Mouse (Mus musculus) kidney, adult 11 months (tissue): ENCODE results near the gene Sars2.
"Not testable (repeated sequence)": the region's sequence is repeated elsewhere in the genome, so short reads cannot be mapped to it uniquely, and the experiment has no call there.

Source experiments
- DNase-seq: peaks from one replicate; pipeline ENCODE4 v3.0.0; 2022

The Sars2 gene

DNA sequence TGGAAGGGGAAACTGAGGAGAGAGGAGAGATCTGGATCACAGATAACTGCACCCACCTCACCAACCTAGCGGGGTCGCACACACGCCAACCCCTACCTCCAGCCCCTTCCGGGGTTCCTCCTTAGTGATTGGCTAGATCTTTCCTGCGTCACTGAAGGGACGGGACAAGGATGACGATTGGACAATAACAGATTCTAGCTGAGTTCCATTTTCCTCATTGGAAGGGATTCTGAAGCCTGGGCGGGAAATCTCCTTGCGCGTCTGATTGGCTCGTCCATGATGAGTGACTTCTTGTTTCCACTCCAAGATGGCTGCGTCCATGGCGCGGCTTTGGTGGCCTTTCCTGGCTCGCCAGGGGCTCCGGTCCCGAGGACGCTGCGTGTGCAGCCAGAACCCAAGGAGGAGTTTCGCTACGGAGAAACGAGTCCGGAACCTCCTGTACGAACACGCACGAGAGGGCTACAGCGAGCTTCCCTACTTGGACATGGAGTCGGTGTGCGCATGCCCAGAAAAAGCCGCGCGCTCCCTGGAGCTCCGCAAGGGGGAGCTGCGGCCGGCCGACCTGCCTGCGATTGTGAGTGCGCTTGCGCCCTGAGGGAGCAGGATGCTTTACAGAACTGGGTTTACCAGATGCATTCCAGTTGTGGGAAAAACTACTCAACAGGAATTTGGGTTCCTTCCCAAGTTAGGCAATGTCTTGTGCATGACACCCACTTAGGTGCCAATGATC, at the start of gene Sars2, which contains the start of gene Mrps12:
Gene Sars2 (plus strand): TSS at position 284 of the 730 bp plus-strand sequence.
Gene Mrps12 (minus strand): TSS at position 112 of the 730 bp plus-strand sequence.
- peak; percentile 98 for DNase-seq

DNA sequence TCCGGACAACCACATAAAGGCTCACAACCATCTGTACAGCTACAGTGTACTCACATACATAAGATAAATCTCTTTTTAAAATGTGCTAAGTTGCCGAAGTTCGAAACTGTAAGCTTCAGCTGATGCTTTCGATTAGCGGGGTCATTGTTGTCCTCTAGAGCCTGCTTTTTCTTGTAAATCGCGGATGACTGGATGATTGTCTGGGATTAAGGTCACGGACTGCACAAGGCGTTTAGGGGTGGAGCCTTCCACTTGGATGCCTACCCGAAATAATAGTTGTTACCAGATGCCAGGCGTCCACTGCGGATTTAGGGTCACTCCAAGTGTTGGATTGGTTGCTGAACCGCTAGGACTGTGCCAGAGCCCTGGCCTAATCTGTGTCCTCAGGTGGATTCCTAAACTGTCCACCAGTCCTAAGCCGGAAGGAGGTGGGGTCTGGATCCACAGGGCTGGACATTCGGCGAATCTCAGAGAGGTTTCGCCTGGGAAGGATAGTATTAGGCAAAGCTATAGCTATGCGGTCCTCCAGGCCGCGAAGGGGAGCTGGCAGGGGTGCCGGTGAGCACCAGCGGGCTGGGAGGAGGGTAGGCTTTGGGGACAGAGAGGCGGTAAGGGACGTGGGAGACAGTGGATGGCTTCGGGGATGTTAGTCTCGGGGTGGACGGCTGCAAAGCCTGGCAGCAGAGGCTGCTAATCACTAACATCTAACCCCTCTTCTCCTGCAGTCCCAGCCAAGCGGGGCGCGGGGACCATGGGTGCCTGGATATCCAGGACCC, 49.1 kb upstream of the Sars2 start, which contains the start of gene Fbxo27:
Gene Fbxo27 (plus strand): TSS at position 305 of the 776 bp plus-strand sequence.
- peak; percentile 6 for DNase-seq

DNA sequence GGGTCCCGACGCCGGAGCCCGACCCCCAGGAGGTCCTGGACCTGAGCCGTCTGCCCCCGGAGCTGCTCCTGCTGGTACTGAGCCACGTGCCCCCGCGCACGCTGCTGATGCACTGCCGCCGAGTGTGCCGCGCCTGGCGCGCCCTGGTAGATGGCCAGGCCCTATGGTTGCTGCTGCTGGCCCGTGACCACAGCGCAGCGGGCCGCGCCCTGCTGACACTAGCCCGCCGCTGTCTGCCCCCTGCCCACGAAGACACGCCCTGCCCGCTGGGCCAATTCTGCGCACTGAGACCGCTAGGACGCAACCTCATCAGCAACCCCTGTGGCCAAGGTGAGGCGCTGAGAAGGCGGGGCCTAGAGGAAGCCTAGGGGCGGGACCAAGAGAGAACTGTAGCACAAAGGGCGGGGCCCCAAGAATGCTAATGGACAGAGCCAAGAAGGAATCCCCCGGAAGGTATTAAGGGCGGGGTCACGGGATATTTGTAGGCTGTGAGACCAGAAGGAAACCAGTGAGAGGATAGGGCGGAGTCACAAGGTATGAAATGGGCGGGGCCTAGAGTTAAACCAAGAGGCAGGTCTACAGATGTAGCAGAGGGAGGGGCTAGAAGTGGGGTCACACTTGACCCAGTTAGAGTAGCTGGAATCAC, 48.3 kb upstream of the Sars2 start:
- peak; percentile 82 for DNase-seq

DNA sequence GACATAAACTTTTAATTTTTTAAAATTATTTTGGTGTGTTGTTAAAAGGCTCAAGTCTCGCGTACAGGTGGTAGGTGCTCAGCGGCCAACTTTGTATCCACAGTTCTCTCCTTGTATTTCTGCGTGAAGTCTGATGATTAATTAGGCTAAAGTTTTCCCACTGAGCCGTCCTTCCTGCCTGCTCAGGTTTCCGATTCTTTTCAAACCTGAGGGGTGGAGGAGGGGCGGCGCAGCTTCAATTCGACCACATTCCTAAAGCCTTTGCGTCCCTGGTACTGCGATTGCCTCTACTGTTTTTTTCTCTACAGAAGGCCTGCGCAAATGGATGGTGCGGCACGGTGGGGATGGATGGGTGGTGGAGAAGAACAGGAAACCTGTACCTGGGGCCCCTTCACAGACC, 47.4 kb upstream of the Sars2 start:
- no peak for DNase-seq

DNA sequence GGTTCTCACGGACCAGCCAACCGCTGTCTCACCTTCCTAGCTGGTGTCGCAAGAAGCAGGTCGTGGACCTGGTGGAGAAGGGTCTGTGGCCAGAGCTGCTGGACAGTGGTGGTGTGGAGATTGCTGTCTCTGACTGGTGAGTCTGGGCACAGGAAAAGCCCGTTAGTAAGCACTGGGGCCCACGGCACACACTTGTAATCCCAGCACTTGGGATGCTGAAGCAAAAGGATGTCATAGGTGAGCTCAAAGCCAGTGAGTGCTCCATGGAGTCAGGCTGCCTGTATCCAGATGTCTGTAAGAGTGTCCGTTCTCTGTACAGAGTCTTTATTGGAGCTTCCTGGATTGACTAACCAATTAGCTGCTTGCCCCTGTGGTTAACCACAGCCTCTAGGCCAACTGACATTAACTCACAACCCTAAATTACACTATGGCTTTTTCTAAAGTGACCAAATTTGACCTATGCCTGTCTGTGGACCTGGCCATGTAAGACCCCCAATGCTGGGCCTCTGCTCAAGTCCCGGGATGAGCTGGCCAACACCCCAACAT, 46.8 kb upstream of the Sars2 start:
- no peak for DNase-seq

DNA sequence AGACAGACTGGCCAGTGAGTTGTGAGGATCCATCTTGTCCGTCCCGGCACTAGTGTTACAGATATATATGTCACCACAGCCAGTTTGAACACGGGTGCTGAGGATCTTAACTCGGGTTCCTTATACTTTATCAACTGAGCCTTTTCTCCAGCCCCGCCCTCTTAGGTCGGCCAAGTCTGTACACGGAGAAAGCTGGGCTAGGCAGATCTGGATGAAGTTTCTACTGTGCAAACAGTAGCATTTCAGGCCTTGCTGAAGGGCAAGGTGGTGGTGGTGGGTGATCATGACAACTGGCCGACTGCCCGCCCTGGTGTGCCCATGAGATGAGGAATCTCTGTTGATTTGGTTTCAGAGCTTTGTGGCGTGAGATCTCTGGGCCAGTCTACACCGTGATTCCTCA, 44.5 kb upstream of the Sars2 start:
- DNase-seq = no peak

DNA sequence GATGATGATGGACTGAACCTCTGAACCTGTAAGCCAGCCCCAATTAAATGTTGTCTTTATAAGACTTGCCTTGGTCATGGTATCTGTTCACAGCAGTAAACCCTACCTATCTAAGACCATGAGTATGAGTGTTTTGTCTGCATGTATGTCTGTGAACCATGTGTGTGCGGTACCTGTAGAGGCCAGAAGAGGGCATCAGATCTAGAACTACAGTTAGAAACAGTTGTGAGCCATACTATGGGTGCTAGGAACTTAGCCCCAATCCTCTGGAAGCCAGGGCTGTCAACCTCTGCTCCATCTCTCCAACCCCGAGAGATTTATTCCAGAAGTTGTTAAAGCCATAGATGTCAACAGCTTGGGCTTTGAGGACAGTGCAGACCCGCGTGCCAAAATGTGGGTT, 41.5 kb upstream of the Sars2 start:
- no peak for DNase-seq

DNA sequence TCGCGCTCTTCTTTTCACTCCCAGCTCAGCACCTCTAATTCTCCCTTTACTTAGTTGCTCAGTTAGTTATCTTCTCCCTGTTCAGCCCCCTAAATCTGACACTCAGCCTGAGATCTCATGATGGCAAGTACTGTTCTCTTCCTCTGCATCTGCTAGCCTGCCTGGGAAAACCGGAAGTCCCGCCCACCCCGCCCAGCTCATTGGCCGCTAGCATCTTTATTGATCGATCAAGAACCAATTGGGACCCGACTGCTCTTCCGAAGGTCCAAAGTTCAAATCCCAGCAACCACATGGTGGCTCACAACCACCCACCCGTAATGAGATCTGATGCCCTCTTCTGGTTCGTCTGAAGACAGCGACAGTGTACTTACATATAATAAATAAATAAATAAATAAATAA, 40.5 kb upstream of the Sars2 start:
- not testable (repeated sequence) for DNase-seq

DNA sequence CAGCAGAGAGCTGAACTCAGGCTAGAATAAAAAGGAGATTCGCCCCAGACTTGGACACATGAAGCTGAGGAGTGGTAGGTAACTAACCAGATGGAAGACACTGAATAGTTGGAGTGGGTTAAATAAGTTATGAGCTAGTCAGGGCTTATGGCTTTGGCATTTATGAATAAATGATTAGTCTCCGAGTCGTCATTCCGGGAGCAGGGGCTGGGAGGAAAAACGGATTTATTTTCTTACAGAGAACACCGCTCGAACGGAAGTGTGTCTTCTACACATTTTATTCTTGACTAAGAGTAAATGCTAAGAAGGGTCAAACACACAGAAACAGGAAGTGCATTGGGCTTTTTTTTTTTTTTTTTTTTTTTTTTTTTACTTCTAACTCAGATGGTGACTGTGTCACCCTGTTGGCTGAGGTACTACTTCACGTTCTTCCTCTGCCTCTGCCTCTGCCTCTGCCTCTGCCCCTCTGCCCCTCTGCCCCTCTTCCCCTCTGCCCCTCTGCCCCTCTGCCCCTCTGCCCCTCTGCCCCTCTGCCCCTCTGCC, 39.1 kb upstream of the Sars2 start:
- DNase-seq = no peak

DNA sequence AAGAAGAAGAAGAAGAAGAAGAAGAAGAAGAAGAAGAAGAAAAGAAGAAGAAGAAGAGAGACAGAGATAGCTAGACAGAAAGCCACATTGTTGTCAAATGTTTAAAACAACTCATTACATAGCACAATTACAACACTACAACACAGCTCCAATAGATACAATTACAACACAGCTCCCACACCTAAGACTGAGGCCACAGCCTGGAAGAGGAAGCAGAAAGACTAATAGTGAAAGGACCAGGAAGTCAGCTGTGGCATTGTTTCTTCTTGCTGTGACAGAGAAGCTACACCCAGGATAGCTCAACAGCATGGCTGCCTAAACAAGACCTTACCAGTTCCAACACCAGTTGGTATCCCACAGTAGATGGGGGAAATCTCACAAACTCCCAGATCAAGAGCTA, 32.3 kb upstream of the Sars2 start:
- no peak for DNase-seq

DNA sequence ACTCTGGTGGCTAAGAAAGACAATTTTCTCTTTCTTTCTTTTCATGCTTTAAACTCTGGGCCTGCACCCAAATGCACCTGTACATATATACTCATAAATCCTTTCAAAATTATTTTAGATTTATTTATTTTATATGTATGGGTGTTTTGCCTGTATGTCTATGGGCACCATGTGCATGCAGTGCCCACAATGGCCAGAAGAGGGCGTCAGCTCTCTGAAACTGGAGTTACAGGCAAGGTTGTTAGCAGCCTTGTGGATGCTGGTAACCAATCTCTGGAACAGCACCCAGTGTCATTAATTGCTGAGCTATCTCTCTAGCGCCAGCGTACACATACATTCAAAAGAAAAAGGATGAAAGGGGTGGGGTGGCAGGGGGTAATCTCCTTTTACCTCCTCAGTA, 30.8 kb upstream of the Sars2 start:
- no peak for DNase-seq

DNA sequence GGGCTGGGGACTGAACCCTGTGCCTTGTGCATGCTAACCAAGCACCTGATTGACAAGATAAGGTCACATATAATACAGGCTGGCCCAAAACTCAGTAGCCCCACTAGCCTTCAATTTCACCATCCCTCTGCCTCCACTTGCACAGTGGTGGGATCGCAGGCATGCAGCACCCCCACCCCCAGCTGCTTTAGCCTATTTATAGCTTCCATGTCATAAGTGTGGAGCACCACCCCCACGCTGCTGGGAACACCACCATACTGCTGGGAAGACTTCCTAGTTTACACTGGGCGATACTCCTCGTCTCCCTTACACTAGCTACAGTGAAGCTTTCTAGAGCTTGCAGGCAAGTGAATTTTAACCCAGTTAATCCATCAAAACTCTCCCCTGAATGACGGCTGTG, 27.1 kb upstream of the Sars2 start:
- no peak for DNase-seq

DNA sequence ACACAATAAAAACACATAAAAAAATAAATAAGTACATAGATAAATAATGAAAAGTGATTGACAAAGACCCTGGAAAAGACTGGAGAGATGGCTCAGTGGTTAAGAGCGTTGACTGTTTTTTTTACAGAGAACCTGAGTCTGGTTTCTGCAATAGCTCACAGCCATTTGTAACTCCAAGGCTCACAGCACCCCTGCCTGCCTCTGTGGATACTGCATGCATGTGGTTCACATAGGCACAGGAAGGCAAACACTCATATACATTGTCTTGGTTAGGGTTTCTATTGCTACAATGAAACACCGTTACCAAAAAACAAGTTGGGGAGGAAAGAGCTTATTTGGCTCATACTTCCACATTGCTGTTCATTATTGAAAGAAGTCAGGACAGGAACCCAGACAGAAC, 26.2 kb upstream of the Sars2 start:
- no peak for DNase-seq

DNA sequence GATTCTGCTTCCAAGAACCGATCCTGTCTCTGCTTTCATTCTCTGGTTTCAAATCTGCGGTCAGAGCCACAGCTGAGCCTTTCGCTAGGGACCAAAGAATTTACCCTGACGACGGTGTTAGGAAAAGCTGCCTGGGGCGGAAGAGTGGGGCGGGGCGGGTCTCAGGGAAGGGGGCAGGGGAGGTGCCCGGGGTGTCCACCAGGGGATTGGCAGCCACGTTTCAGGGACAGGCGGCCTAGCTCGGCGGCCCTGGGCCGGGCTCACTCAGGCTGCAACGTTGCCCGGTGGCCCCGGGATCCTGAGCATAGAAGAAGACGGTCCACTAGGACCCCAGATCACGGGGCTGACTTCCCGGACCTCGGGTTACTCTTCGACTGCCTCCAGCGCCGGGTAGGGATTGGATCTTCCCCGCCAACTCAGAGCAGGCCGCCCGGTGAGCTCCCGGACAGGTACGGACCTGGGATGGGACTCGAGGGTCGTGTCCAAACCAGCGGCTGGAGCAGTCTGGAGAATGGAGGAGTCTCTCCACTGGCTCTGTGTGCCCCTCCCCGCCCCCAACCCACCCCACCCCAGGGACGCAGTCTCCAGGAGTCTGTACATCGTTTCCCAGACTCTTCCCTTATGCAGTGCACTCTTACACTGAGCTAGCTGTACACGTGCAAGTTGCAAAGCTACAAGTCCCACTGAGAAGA, 25.1 kb upstream of the Sars2 start, which contains the start of gene Fbxo17:
Gene Fbxo17 (plus strand): TSS at position 215 of the 692 bp plus-strand sequence.
- DNase-seq = no peak

DNA sequence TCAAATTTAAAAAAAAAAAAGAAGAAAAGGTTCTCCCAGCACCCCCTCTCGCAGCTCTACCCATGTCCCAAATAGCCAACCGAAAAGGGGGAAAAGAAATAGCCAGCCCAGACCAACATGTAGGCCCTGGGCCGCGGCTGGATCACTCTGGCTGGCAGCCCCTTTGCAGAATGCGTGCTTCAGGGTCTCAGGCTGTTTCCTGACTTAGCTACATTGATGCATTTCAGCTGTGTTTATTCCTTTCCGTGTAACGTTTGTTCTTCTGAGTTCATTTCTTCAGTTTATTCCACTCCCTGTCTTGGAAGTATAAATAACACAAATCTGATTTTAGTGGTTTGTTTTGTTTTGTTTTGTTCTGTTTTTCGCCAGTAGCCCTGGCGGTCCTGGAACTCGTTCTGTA, 24.1 kb upstream of the Sars2 start:
- no peak for DNase-seq

DNA sequence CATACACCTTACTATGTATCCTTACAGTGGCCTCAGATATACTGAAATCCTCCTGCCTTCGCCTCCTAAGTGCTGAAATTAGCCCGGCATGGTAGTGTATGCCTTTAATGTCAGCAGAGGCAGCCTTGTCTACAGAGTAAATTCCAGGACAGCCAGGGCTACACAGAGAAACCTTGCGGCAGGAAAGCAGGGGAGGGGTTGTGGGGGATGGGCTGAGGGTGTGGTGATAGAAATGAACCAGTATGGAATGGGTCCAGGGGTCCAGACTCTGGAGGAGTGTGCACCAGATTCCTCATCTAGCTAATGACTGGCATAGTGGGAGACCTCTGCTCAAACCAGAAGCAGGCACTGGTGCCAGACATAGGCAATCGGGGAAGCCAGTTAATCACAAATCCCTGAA, 22.6 kb upstream of the Sars2 start:
- no peak for DNase-seq

DNA sequence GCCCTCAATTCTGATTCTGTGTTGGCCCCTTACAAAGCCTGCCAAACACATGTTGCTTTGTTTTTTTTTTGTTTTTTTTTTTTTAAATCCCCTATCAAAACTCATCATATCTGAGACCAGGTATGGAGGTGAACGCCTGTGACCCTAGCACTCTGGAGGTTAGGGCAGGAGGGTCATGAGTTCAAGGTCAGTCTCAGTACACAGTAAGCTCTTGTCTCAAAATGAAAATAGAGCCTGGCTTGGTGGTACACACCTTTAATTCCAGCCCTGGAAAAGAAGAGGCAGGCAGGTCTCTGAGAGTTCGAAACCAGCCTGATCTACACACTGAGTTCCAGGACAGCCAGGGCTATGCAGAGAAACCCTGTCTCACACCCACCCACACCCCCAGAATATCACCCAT, 22.1 kb upstream of the Sars2 start:
- no peak for DNase-seq

DNA sequence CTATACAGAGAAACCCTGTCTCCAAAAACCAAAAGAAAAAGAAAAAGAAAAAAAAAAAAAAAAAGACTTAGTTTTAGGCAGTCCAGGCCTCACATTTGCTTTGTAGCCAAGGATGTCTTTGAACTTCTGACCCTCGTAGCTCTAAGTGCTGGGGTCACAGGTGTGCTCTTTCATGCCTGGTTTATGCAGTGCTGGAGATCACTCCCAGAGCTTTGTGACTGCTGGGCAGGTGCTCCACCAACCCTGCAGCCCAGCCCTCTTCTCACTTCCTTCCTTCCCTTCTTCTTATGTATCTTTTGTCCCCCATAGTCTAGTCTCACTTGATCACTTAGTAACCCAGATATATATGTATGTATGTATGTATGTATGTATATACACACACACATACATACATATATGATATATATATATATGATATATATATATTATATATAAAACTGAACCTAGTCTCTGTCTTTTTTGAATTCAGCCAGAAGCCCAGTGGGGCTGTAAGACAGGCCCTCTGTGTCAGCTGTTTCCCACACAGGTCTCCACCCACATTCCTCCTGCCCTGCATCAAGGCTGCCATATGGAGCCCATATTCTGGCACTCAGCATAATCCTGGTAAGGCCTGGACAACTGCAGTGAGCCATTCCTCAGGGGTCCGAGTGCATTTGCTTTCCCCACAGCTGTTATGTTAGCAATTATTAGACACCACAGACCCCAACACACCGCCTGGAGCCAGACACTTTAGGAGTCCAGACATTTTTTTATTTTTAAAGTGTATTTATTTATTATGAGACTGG, 20.8 kb upstream of the Sars2 start:
- no peak for DNase-seq

DNA sequence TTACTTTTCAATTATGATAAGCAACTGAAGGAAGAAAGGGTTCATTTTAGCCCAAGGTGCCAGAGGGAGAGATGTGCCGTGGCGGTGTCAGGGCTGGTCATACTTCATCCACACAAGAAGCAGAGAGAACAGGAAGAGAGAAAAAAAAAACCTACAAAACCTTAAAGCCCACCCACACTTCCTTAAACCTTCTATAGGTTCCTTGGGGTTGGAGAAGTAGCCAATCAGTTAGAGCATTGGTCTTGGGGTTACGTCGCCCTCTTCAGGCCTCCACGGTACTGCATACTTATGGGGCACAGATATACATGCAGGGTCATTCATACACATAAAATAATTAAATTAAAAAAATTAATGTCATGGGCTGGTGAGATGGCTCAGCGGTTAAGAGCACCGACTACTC, 19.7 kb upstream of the Sars2 start:
- no peak for DNase-seq

DNA sequence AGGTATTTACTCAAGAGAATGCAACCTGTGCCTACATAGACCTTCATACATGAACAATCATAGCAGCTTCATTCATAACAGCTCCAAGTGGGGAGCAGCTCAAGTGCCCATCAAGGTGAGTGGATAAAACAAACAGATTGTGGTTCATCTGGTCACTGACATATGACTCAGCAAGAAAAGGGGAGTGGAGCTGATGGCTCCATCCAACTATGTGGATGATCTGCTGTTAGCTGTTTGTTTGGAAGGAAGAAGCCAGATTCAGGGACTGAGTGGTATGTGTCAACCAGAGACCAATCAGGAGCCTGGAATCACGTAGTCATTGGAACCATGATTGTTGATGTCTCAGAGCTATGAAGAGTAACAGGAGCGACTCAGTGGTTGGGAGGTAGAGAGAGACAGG, 17.2 kb upstream of the Sars2 start:
- no peak for DNase-seq

DNA sequence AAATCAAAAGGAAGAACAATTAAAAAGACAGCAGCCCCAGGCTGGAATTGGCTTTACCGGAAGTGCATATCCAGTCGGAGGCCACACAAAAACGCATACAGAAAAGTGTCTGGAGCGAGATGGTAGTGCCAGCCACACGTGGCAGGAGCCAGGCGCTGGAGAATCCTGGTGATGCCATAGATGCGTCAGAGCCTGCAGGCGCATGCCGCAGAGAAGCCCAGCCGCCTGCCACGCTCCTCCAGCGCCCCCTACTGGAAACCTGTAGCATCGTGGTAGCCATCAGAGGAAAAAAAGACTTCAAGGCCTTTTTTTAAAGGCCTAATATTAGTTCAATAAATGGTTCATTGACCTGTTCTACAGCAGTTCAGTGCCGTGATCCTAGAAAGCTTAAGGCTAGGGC, 15.2 kb upstream of the Sars2 start:
- DNase-seq = peak; percentile 34
